Mouse (Mus musculus) lung, postnatal 0 days (tissue): ENCODE measurements around the gene Efcc1. TPM values are rescaled to one million over a fixed set of nuclear protein-coding genes. Genes with fewer than 3 reads are reported as not detected.

Experiments
- ATAC-seq: fragments of 200-750 bp; cut with Nextera tagmentation; 2 replicates; pipeline ENCODE4 v1.8.0; 2017; ENCODE audit warnings: moderate library complexity
- DNase-seq: peaks from one replicate; pipeline ENCODE4 v3.0.0-alpha.2; 2016; ENCODE audit warnings: low spot score
- H3K27ac ChIP-seq: fragments of 300-500 bp; sonication (generic); 2 replicates; pipeline ENCODE4 v1.5.1; 2014; ENCODE audit warnings: antibody characterized with exemption, mild to moderate bottlenecking, low read length, mixed read lengths
- H3K27me3 ChIP-seq: fragments of 300-500 bp; sonication (generic); replicated peaks from 2 replicates; pipeline ENCODE4 v1.6.1; 2014; ENCODE audit warnings: low read length, mixed read lengths; ENCODE audit not compliant: insufficient read depth
- H3K36me3 ChIP-seq: fragments of 300-500 bp; sonication (generic); 2 replicates; pipeline ENCODE4 v1.6.1; 2014; ENCODE audit warnings: low read length, mixed read lengths; ENCODE audit not compliant: insufficient read depth
- H3K4me1 ChIP-seq: fragments of 300-500 bp; sonication (generic); 2 replicates; pipeline ENCODE4 v1.6.1; 2014; ENCODE audit warnings: antibody characterized with exemption, low read depth, low read length, mixed read lengths; ENCODE audit not compliant: insufficient read depth
- H3K4me2 ChIP-seq: fragments of 300-500 bp; sonication (generic); replicated peaks from 2 replicates; pipeline ENCODE4 v1.6.1; 2014; ENCODE audit warnings: low read depth, mild to moderate bottlenecking, low read length, moderate library complexity, mixed read lengths
- H3K4me3 ChIP-seq: fragments of 300-500 bp; sonication (generic); 2 replicates; pipeline ENCODE4 v1.5.1; 2014; ENCODE audit warnings: low read depth, low read length
- H3K9ac ChIP-seq: fragments of 300-500 bp; sonication (generic); replicated peaks from 2 replicates; pipeline ENCODE4 v1.6.1; 2014; ENCODE audit warnings: low read depth, mild to moderate bottlenecking
- H3K9me3 ChIP-seq: fragments of 300-500 bp; sonication (generic); 2 replicates; pipeline ENCODE4 v1.6.1; 2016; ENCODE audit warnings: low read length, mixed read lengths
- CTCF ChIP-seq: IDR thresholded peaks from 2 replicates; pipeline ENCODE4 v1.5.1; 2016; ENCODE audit warnings: antibody characterized with exemption, mild to moderate bottlenecking
- EP300 ChIP-seq: IDR thresholded peaks from 2 replicates; pipeline ENCODE4 v1.6.1; 2016; ENCODE audit warnings: antibody characterized with exemption, mild to moderate bottlenecking, control low read depth
- WGBS: fragments of 180-500 bp; shearing (Covaris S2); extraction: QIAGEN DNeasy Blood & Tissue Kit; methylation state at CpG from one replicate; pipeline ENCODE4 v1.1.7; 2014; 5-methylcytosine and 5-hydroxymethylcytosine counted together
- polyA plus RNA-seq: library from polyadenylated mRNA; unstranded; fragments of >200 nt; fragmentation: Nextera tagmentation; extraction: Ambion mirVana; gene quantifications from 2 replicates; pipeline ENCODE4 v1.2.1, GENCODE M21; 2015

The Efcc1 gene
- polyA plus RNA-seq, 1 experiment from 2014 or later = 4.0 TPM

- no peak for ATAC-seq
- WGBS = 79% methylated on average over 1 of the region's 1 CpGs
- DNase-seq = no peak
Observed at GRCm38 (mm10) chr6:87804036-87804435, 73.4 kb downstream of the Efcc1 start.

GRCm38 (mm10) chr6:87804886-87805285 lies 74.2 kb downstream of the Efcc1 start:
- H3K4me1 ChIP-seq = peaks cover 6% of the 10 kb centered on the region; the same call in 1 of the 2 replicates
- no peak for TF ChIP-seq EP300
- TF ChIP-seq CTCF = no peak
- no peak overlapping the region for H3K9ac ChIP-seq
- no peak for DNase-seq
- no peak overlapping the region for H3K4me3 ChIP-seq
- no peak overlapping the region for H3K4me2 ChIP-seq
- H3K27ac ChIP-seq = no peak overlapping the region
- no peaks in the 10 kb centered on the region for H3K9me3 ChIP-seq
- H3K36me3 ChIP-seq = no peaks in the 10 kb centered on the region
- no peaks in the 10 kb centered on the region for H3K27me3 ChIP-seq
- ATAC-seq = no peak
- WGBS = 73% methylated on average over 7 of the region's 7 CpGs

More at GRCm38 (mm10) chr6:87804036-87804435, 73.4 kb downstream of the Efcc1 start:
- H3K4me1 ChIP-seq = no peaks in the 10 kb centered on the region
- no peak overlapping the region for H3K4me3 ChIP-seq
- H3K27ac ChIP-seq = no peak overlapping the region
- TF ChIP-seq CTCF = no peak
- TF ChIP-seq EP300 = no peak
- H3K27me3 ChIP-seq = no peaks in the 10 kb centered on the region
- no peaks in the 10 kb centered on the region for H3K36me3 ChIP-seq
- no peaks in the 10 kb centered on the region for H3K9me3 ChIP-seq
- no peak overlapping the region for H3K9ac ChIP-seq
- H3K4me2 ChIP-seq = no peak overlapping the region

- Histone ChIP-seq H3K4me3 (no peak overlapping the region), H3K27me3 (no peaks in the 10 kb centered on the region), H3K36me3 (no peaks in the 10 kb centered on the region), H3K9me3 (no peaks in the 10 kb centered on the region), H3K9ac (no peak overlapping the region), H3K27ac (no peak overlapping the region), H3K4me1 (peaks cover 6% of the 10 kb centered on the region; the same call in 1 of the 2 replicates), H3K4me2 (no peak overlapping the region)
- 87% methylated on average over 7 of the region's 7 CpGs for WGBS
- ATAC-seq = no peak
- no peak for DNase-seq
- TF ChIP-seq CTCF (no peak), EP300 (no peak)
Observed at GRCm38 (mm10) chr6:87805448-87805847, 74.8 kb downstream of the Efcc1 start.

Other genes starting within 250 kb of the Efcc1 start
- gene Arhgap25, start 197.6 kb upstream of the Efcc1 start, polyA plus RNA-seq = 9.9 and 10.2 TPM in 2 replicates
- gene Prokr1, start 140.1 kb upstream of the Efcc1 start, polyA plus RNA-seq = 0.41 and 0.52 TPM in 2 replicates
- gene Aplf, start 58.7 kb upstream of the Efcc1 start, polyA plus RNA-seq = 8.7 and 10.0 TPM in 2 replicates
- 8.3 and 9.1 TPM in 2 replicates for gene Gp9, start 47.2 kb downstream of the Efcc1 start, polyA plus RNA-seq
- 13.5 and 15.1 TPM in 2 replicates for gene Rab43, start 81.3 kb downstream of the Efcc1 start, polyA plus RNA-seq
- gene Gm45140, start 104.9 kb downstream of the Efcc1 start, polyA plus RNA-seq = 0.73 and 0.94 TPM in 2 replicates
- 21.4 and 24.1 TPM in 2 replicates for gene Isy1, start 107.9 kb downstream of the Efcc1 start, polyA plus RNA-seq
- gene Cnbp, start 120.2 kb downstream of the Efcc1 start, polyA plus RNA-seq = 565 and 604 TPM in 2 replicates
- gene Copg1, start 156.9 kb downstream of the Efcc1 start, polyA plus RNA-seq = 72.2 and 75.4 TPM in 2 replicates
- 33.5 and 34.5 TPM in 2 replicates for gene Hmces, start 183.1 kb downstream of the Efcc1 start, polyA plus RNA-seq